Mouse (Mus musculus) activated CD4-positive, CD25-positive, alpha-beta regulatory T cell, adult 9 weeks (primary cell): Measurements from ENCODE around the gene Kctd13. TPM values are rescaled to one million over a fixed set of nuclear protein-coding genes. Genes with fewer than 3 reads are reported as not detected.

ENCODE experiments used
- polyA plus RNA-seq: library from polyadenylated mRNA; unstranded; fragments of 100-300 nt; shearing (Covaris generic); gene quantifications from one replicate; pipeline ENCODE4 v1.2.1, GENCODE M21; 2017

The Kctd13 gene
- 11.5 TPM for polyA plus RNA-seq

GRCm38 (mm10) chr7:126928384-126929037 lies at the start of gene Kctd13:
Gene Kctd13, plus strand, starts transcription at chr7:126928879.

DNA sequence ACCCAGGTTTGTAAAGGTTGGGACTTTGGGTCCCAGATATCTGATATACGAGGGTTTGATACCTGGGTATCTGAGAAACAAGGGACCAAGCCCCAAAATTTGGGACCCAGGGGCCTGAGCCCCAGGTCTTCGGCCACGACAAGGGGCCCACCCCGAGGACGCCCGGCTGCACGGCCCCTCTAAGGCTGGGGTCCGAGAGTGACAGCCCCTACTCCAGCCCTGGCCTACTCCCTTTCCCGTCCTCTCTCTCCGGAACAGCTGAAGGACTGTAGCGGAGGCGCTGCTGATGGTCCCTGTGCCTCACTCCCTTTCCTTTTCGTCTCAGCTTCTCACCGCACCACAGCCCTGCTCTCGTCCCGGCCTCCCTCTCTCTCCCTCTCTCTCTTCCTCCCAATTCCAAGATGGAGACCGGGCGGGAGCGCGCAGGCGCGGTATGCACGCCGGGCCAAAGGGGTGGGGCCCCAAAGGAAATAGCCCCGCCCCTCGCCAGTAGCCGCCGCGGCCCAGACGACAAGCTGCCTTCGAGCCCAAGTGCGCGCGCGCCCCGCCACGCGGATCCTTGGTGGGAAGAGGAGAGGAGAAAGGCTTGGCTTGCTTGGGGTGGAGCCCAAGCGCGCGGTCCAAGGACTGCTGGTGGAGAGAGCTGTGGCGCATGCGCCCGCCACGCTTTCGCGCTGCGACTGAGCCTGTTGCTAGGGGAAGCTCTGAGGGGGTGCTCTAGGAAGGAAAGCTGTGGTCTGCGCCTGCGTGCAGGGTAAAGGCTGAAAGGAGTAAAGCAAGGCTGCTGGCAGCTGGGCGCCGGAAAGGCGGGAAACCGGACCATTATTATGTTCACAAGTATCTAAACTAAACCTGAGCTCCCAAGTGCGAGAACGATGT lies 44.2 kb upstream of the Kctd13 start, which contains the start of gene Taok2:
Taok2 (minus strand) TSS at position 418 of the 879 bp plus-strand sequence.

DNA sequence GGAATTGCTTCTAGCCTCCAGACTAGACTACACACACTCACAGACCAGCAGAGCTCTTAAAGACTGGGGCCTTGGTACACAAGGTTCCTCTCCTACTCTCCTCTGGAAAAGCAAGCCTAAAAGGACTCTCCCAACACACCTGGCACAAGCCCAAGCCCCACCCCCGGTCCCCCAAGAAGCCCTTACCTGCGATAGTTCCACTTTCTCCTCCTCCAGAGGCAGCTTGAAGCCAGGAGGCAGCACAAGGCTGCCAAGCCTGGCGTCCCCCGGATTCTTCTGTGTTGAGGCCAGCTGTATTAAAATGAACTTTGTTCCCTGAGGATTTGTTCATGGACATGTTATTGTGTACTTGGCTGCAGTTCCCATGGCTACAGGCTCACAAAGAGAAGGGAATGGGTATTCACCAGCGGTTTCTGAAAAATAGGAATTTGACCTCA lies 6.0 kb upstream of the Kctd13 start, which contains the start of gene Tmem219:
Tmem219 (minus strand) TSS at position 294 of the 437 bp plus-strand sequence.

DNA sequence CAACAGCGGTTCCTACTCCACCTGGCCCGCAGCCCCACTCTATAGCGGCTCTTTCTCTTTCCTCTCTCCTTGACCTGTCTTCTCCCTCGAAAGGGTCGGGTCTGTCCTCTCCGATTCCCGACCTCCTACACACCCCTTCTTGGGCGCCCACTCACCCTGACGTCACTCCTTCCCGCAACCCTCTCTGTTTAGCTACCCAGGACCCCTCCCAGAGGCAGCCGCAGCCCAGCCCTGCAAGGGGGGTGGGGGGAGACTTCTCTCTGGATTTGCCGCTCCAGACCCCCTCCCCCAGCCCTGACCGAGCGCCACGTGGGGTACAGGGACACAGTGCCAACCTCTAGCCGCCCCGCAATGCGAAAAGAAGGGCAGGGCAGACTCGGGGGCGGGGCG lies 20.7 kb downstream of the Kctd13 start, which contains the start of gene Asphd1:
Asphd1 (minus strand) TSS at position 180 of the 390 bp plus-strand sequence.

GRCm38 (mm10) chr7:126949793-126950646 lies 21.3 kb downstream of the Kctd13 start, which contains the start of gene Sez6l2:
Gene Sez6l2, plus strand, starts transcription at chr7:126950563.

GRCm38 (mm10) chr7:126975893-126975949 lies 47.0 kb downstream of the Kctd13 start, which contains the start of gene Cdipt:
Gene Cdipt, plus strand, starts transcription at chr7:126975914.

DNA sequence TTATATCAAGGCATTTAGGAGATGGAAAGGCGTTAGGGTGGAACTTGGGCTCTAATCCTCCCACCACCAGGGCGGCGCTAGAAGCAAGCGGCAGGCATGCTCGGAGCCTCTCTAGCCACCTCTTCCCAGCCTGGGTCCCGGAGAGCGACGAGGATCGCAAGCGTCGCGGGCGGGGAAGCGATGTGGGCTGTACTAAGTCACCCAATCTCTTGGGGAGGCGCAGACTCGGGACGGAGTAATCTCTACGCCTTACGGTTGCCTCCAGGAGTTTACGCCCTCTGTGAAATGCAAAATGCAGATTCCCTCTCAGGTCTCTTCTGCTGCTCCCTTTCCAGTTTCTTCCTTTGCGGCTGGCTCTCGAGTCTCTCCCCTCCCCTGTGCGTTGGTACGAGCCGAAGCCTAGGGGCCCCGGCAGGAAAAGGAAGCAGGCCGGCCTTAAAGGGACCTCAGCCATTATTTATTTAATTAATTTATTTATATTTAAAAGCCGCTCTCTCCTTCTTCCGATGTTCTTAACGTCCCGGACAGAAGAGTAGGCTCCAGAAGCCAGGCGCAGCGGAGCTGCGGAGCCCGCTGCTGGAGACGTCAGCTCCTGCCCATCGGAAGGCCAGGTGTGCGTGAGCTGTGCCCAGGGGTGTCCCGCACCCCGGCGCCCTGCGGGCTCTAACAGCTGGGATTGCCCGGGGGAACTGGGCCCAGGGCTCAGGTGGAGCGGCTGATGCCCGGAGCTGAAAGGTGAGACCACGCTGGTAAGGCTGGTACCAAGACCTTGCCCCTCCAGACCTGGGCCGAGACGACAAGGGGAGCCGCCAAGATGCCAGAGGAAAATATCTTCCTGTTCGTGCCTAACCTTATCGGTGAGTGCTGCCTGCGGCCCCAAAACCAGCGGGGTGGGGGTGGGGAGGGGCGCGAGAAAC lies 47.5 kb downstream of the Kctd13 start, which contains the start of gene Cdiptos:
Cdiptos (minus strand) TSS at position 149 of the 917 bp plus-strand sequence.

Other genes with a start within 250 kb of the Kctd13 start
- 130 TPM for gene Bola2, start 233.5 kb upstream of the Kctd13 start, polyA plus RNA-seq
- gene Slx1b, start 233.1 kb upstream of the Kctd13 start, polyA plus RNA-seq = 11.5 TPM
- 3,436 TPM for gene Coro1a, start 221.1 kb upstream of the Kctd13 start, polyA plus RNA-seq
- gene Mapk3, start 169.3 kb upstream of the Kctd13 start, polyA plus RNA-seq = 29.4 TPM
- 0.93 TPM for gene Gdpd3, start 162.5 kb upstream of the Kctd13 start, polyA plus RNA-seq
- gene Ypel3, start 151.9 kb upstream of the Kctd13 start, polyA plus RNA-seq = 283 TPM
- 4.4 TPM for gene Tbx6, start 147.4 kb upstream of the Kctd13 start, polyA plus RNA-seq
- 420 TPM for gene Ppp4c, start 136.4 kb upstream of the Kctd13 start, polyA plus RNA-seq
- gene Fam57b, start 131.2 kb upstream of the Kctd13 start, polyA plus RNA-seq = not detected
- not detected for gene 4930451I11Rik, start 97.2 kb upstream of the Kctd13 start, polyA plus RNA-seq
- not detected for gene Doc2a, start 81.5 kb upstream of the Kctd13 start, polyA plus RNA-seq
- gene Hirip3, start 66.9 kb upstream of the Kctd13 start, polyA plus RNA-seq = 9.9 TPM
- gene Ino80e, start 66.5 kb upstream of the Kctd13 start, polyA plus RNA-seq = 97.3 TPM
- gene Taok2, start 44.2 kb upstream of the Kctd13 start, polyA plus RNA-seq = 61.6 TPM
- gene Tmem219, start 6.0 kb upstream of the Kctd13 start, polyA plus RNA-seq = 47.8 TPM
- 0.17 TPM for gene Asphd1, start 20.7 kb downstream of the Kctd13 start, polyA plus RNA-seq
- 1.5 TPM for gene Sez6l2, start 21.7 kb downstream of the Kctd13 start, polyA plus RNA-seq
- gene Cdipt, start 47.0 kb downstream of the Kctd13 start, polyA plus RNA-seq = 320 TPM
- 2.9 TPM for gene Cdiptos, start 47.2 kb downstream of the Kctd13 start, polyA plus RNA-seq
- gene Mvp, start 85.7 kb downstream of the Kctd13 start, polyA plus RNA-seq = 59.1 TPM
- 0.97 TPM for gene Pagr1b, start 87.6 kb downstream of the Kctd13 start, polyA plus RNA-seq
- gene Pagr1a, start 88.5 kb downstream of the Kctd13 start, polyA plus RNA-seq = 149 TPM
- 32.7 TPM for gene Gm42742, start 92.2 kb downstream of the Kctd13 start, polyA plus RNA-seq
- gene Prrt2, start 92.3 kb downstream of the Kctd13 start, polyA plus RNA-seq = 14.6 TPM
- gene Maz, start 98.2 kb downstream of the Kctd13 start, polyA plus RNA-seq = 24.7 TPM
- gene Kif22, start 113.6 kb downstream of the Kctd13 start, polyA plus RNA-seq = 18.7 TPM
- gene Zg16, start 158.4 kb downstream of the Kctd13 start, polyA plus RNA-seq = not detected
- gene AI467606, start 162.5 kb downstream of the Kctd13 start, polyA plus RNA-seq = 389 TPM
- gene Qprt, start 193.3 kb downstream of the Kctd13 start, polyA plus RNA-seq = 19.1 TPM
- gene Spn, start 208.9 kb downstream of the Kctd13 start, polyA plus RNA-seq = 101 TPM